Mouse (Mus musculus): ENCODE data around the gene Pxmp2.

Pxmp2 gene

DNA sequence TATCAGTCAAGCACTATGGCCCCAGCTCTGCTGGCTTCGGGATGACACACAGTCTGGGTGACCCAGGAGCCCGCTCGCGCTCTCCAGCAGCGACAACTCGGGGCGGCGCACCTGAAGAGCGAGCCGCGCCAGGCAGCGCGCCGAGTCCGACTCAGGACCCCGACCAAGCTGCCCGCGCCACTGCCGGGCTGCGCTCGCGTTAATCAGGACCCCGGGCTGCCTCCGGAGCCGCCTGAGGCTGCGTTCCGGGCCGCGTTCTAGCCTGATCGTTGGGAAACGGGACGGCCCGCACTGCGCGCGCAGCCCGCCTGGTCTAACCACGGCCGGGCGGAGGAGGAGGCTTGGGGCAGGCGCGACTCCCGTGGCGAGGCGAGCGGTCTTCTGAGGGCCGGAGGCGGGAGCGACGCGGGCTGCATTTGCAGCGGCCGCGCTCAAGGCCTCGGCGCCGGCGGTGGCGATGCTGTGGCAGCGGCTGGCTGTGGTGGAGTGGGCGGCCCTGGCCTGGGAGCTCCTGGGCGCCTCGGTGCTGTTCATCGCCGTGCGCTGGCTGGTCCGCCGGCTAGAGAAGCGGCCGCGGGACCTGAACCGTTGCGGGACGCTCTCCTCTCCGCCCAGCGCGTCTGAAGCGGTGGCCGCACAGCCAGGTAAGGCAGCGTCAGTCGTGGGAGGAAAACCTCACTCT, 55.1 kb downstream of the Pxmp2 start, which contains the start of gene Ankle2:
Gene Ankle2, plus strand, starts transcription at position 225 of the 682 bp plus-strand sequence.
- DNase-seq (ENCODE audit: low read depth in 1 of 2, low spot score in 2 of 2) = peak; percentile 83 to 93

DNA sequence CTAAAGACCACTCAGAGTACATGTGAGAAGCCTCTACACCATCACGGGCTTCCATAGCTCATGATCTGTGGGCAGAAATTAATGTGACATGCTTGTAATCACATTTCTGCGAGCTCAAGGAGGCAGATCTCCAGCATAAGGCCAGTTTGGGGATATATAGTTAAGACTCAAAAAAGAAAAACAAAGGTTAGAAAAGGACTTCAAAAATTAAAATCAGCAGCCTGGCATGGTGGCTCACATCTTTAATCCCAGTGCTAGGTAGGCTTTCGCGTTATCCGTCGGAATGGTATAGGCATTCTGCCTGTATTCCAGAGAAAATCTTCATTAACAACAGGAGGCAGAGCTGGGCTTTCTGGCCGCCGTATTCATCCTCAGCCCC, 55.6 kb downstream of the Pxmp2 start:
- DNase-seq (ENCODE audit: low read depth in 1 of 2, low spot score in 2 of 2) = no peak

DNA sequence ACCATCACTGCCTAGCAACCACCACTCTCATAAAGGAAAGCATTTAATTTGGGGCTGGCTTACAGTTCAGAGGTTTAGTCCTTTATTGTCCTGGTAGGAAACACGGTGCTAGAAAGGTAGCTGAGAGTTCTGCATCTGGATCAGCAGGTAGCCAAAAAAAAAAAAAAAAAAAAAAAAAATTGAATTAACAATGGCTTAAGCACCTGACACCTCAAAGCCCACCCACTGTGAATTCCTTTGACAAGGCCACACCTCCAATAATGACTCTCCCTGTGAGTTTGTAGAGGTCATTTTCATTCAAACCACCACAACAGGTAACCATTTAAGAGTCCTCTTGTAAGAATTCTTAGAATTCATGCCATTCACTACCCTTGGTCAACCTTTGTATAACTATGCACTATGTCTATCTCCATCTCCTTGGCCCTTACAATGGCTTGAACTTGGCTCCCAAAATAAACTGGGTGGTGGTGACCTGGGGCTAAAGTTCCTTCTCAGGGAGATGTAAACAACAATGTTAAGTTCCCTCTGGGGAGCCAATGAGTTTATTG, 58.6 kb downstream of the Pxmp2 start:
- DNase-seq (ENCODE audit: low read depth in 1 of 2, low spot score in 2 of 2) = no peak

DNA sequence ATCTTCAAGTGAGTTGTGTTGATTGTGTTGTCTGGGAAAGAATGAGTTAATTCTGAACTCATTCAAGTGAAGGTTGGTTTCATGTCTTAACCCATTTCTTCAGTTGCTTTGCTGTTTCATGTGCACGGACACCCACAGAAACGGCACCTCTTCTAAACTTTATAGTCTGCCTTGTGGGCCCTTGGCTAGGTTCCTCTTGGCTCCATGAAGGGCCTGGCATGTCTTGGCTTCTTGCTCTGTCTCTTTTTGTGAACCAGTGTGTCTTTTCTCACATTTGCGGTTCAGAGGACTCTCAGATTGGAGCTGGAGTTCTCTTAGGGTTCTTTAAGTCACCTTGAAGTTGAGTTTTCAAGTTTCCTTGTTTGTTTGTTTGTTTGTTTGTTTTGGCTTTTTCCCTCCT, 60.9 kb downstream of the Pxmp2 start:
- no peak for DNase-seq (ENCODE audit: low read depth in 1 of 2, low spot score in 2 of 2)
